Mouse (Mus musculus) regulatory T cell (primary cell): Measurements from ENCODE around the gene Pld6.

Source experiments
- in situ Hi-C: fragments of 300-600 bp; cut with MboI, MseI; formaldehyde crosslinking; loops from one replicate; pipeline ENCODE4 v1.15.1; 2025; ENCODE audit warnings: high pct_unique_total_duplicates

Gene Pld6

DNA sequence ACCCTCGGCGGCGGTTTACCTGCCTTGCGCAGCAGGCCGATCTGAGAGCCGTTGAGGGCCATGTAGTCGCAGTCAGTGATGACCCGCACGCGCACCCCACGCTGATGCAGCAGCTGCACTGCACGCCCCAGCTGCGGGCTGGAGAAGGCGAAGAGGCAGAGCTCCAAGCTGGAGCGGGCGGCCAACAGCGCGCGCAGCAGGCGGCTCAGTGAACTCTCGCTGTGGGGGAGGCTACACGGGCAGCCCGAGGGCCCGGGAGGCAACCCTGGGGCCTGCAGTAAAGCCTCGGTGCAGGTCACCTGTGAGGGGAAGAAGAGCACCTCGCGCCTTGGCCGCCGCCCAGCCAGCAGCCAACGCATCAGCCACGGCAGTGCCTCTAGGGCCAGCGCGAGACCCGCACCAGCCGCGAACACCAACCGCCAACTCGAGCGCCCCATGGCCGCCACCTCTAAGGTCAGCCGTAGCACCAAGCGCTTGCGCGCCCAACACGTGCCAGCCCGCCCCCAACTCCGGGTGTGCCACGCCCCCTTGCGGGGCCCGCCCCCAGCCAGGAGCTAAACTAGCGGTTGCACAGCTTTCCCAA lies at the start of gene Pld6:
TSS of gene Pld6 (minus strand) at position 447 of the 583 bp plus-strand sequence.
- in situ Hi-C loops: loop anchor here (10.0 kb wide), 1 partner anchor 162 kb away; no protein-coding TSS in a partner anchor

DNA sequence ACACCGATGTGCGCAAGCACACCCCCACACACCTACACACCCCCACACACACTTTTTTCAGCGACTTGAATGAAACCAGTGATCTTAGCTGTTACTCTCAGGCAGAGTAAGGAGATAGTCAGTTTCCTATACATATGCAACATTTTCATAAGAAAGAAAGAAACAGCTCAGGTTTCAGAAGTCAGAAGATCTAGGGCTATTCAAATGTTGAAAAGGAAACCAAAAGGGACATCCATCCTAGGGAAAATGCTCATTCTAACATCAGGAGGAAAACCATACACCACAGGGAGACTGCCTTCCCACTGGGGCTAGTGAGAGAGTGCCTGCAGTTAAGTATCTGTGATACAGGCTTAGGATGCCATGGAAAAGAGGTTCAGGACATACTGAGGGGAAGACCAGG lies 34.2 kb upstream of the Pld6 start:
- in situ Hi-C loops: no loop called here

DNA sequence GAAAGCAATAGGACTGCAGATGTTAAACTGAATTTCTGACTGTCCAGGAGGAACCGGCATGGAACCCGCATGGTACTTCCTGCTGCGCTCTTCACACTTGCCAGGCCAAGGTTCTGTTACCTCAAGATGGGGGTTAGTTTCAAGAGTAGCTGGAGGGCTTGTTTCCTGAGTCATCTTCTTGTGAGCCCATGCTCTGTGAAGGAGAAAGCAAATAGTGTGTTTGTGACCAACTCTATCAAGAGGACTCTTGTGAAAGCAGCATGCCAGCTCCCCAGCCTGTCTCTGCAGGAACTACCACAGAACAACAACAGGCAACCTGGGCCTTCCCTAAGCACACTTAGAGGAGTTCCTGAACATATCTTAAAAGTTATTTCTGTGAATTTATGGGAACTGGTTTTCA lies 30.5 kb upstream of the Pld6 start:
- in situ Hi-C loops: no loop called here

DNA sequence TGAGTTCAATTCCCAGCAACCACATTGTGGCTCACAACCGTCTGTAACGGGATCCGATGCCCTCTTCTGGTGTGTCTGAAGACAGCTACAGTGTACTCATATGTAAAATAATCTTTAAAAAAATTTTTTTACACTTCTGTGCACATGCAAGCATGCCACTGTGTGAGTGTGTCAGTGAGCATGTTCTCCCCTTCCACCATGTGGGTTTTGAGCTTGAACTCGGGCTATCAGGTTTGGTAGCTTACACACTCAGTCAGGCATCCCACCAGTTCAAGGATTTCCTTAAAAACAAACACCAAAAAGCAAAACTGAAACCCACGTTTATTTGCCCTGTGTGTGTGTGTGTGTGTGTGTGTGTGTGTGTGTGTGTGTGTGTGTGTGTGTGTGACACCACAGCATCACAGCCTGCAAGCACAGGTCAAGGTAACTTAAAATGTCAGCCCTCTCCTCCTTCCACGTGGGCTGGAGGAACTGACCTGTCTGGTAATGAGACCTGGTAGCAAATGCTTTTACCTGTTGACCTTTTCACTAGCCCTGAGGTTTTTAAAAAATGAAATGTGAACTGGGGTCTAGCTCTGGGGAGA lies 28.1 kb upstream of the Pld6 start:
- in situ Hi-C loops: no loop called here

DNA sequence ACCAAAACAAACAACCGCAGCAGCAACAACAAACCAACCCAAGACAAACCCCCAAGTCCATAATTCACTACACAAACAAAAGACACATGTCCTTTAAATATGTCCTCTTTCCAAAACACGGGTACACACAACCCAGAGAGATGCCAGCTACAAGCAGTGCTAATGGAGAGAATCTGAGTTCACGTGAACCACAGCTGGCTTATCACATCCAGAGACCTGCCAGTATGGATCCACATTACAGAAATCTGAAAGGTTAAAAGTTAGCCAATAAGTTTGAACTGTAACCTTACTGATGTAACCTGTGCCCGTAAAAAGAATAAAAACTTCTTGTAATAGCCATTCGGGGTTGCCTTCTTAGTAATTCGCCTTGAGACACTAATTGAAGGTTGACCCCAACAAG lies 27.5 kb upstream of the Pld6 start:
- in situ Hi-C loops: no loop called here

DNA sequence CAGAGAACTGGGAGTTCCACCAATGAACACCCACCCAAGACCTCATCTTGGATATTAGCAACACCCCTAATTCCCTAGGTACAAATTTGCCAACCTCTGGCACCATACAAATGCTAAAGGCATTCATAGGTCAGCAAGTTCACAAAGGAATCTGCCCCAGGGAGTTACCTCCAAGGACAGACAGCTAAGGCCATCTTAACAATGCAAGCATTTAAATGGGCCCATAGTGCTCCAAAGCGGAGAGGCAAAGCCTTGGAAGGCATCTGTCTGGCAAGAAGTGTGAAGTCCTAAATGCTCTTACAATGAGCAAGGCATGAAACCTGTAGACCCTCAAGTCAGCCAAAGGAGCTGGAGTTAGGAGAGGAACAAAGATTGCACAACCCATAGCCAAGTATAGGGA lies 26.9 kb upstream of the Pld6 start:
- in situ Hi-C loops: no loop called here

DNA sequence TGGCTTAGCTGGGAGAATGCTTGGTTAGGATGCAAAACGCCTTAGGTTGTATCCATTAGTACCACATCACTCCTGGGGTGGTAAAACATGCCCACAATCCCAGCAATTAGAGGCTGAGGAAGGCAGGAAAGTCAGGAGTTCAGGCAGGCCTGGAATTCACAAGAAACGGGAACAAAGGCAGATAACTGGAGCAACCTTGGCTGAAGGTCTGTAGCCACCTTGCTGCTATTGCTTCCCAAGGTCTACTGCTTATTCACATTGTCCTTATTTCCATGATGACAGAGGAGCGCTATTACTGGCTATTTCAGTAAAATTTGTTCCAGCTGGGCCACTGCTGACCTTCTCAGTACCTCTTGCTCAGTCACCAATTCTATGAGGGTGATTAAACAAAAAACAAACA lies 25.8 kb upstream of the Pld6 start:
- in situ Hi-C loops: no loop called here

DNA sequence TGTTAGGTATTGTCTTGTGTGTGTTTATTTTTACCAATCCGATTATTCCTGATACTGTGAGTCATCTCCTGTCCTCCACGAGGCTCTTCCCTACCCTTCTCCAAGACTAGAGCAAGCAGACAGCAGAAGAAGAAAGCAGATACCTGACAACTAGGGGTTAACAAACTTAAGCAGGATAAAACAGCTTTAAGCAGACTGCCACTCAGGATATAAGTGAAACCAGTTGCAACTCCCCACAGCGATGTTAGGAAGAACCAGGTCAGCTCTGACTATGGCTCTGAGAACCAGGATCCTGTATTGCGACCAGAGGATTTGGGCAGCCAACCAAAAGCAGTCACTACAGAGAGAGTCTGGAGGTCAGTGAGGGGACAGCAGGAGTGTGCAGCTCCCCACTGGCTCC lies 23.8 kb upstream of the Pld6 start:
- in situ Hi-C loops: no loop called here

DNA sequence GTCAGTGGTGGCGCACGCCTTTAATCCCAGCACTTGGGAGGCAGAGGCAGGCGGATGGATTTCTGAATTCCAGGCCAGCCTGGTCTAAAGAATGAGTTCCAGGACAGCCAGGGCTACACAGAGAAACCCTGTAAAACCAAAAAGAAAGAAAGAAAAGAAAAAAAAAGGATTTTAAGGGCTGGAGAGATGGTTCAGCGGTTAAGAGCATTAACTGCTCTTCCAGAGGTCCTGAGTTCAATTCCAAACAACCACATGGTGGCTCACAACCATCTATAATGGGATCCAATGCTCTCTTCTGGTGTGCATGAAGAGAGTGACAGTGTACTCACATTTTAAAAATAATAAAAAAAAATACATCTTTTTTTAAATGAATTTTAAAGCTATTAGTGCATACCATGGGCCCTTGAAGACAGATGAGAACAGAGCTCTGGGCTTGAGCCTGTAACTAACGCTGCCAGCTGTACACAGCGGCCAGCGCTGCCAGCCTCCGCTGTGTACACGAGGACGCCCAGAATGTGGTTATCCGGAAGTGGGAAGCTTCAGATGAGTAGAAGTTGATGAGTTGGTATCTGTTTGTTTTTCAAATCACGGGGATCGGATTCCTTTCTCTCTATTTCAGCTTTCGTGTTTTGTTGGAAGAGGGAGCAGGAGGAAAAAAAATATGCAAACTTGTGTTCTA lies 23.2 kb upstream of the Pld6 start:
- in situ Hi-C loops: no loop called here

DNA sequence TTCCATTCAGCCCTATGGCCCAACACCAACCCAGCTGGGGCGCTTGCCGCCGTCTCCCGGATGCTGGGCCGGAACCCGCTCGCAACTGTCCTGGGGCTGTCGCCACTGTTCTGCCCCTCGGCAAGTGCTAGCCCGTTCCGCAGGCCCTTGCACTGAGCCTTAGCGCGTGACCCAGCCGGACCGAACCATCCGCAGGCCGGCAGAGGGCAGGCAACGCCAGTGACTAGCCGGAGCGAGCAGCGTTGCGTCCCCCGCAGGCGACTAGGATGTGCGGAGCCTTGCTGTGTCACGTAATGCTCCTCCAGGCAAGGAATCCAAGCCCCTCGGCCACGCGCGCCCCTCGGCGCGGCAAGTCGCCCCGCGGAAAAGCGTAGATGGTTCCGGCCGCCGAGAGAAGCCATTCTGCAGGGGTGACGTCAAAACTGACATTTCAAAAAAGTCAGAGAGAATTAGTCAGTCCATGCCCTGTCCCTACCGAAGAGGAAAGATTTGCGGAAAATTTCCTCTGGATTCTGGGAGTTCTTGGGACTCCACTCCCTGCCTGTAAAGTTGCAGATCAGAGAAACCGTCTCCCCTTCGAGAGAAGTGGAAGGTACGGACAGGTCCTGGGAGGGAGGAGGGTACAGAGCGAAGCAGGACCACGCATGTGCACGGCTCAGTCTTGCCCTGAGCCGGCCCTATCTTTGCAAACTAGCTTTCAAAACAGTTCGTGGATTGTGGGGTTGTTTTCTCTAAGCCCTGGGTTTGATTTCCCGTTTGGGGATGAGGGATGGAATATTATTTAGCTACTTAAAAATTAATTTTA lies 22.4 kb upstream of the Pld6 start, which contains the start of gene Flcn:
TSS of gene Flcn (minus strand) at position 347 of the 805 bp plus-strand sequence.
- in situ Hi-C loops: no loop called here

DNA sequence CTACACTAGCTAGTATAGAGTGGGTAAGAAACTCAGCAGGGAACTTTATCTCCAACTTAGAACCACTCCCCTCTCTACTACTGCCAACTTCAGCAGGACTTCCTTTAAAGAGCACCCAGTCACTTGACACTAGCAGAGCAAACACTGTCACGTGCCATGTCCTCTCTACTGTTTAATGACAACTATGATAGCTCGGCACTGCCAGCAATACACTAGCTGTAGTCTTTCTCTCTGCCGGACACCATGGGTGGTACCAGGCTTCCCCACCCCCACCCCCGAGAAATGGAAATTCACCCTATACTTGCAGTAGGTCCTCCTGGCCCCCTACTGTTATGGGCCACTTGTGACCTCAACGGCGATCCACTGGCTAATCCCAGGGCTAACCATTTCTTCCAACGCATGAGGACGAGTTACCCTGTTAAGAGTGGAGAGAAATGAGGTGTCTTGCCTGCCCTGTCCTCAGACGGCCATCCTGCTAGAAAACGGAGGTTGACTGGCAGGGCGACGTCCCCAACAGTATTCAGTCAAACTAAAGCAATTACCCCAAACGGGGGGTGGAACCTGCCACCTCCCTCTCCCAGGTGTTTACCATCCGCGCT lies 21.7 kb upstream of the Pld6 start:
- in situ Hi-C loops: no loop called here

DNA sequence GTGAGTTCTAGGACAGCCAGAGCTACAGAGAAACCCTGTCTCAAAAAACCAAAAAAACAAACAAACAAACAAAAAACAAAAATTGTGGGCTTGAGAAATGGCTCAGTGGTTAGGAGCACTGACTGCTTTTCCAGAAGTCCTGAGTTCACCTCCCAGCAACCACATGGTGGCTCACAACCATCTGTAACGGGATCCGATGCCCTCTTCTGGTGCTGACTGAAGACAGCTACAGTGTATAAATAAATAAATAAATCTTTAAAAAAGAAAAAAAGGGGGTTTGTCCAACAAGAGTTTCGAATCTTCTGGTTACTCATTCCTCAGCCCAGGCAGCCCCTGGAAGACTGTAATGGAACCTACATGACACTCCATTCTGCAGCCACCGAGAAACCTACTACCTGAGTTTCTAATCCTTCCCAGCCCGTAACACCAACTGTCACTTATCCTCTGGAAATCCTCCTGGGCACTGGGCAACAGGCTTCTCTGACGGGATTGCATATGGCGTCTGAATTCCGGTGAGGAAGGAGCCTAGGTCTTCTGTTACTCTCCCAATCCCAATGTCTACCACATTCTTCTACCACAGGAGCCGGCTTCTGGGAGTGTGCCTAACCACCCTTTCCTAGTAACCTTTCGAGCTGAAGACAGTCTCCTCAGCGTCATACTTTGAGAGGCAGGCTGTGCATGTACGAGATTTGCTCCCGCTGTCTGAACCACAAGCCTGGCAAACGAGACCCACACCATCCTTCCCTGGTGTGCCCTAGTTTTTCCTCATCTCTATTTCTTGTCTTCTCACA lies 20.9 kb upstream of the Pld6 start:
- in situ Hi-C loops: no loop called here

DNA sequence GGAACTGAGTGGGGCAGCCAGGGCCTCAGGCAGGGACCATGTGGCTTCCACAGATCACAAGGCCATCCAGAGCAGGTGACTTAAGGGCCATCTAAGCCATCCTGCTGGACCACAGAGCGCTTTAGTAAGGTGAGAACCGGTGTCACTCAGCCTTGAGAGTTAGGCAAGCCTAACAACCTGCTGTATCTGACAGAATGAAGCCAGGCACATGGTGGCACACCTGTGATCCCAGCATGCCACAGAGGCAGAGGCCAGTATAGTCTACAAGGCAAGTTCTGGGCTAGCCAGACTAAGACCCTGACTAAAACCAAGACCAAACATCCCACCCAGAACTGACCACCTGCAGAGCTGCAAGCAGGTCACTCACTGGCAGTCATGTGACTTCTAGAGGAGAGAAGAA lies 18.2 kb upstream of the Pld6 start:
- in situ Hi-C loops: no loop called here

DNA sequence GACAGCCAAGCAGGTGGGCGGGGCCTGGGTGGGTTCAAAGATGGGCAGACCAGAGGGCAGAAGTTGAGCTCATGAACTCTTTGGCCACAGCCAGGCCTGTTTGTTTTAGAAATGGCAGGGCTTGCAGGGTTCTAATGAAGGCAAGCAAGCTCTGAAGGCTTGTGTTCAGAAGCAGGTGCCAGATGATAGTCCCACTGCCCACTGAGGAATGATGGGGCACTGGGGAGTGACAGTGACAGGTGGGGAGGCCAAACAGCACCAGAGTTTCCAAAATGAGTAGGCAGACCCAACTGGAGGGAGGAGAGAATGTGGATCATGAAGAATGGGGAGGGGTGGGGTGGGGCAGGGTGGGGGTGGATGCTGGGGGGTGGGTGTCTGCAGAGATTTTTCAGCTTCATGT lies 17.8 kb upstream of the Pld6 start:
- in situ Hi-C loops: no loop called here

DNA sequence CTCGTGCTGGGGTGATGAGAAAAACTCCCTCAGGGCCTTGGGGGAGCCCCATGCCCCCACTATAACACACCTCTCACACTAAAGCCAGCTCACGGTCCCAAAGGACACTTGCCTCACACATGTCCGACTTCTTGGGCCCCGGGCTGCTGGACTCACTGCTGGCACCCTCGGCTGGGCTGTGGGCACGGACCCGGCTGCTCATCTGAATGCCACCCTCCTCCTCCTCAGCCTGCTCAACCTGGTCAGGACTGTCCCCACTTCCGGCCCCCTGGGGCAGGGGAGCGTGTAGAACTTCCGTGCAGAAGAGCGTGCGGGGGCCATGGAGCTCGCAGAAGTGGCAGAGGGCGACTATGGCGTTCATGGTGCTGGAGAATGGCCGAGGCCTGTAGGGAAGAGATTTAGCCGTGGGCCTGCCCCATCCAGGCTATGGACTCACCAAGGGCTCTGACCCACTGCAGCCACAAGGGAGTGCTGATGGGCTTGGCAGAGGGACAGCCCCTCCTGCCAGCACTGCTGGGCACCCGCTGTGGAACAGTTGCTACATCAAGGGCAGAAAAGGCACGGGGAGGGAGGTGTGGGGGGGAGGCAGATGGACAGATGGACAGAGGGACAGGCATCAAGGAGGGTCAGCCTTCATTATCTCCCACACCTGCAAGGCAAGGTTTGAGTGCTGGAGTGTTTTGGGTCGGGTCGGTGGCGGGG lies 17.1 kb upstream of the Pld6 start:
- in situ Hi-C loops: no loop called here

DNA sequence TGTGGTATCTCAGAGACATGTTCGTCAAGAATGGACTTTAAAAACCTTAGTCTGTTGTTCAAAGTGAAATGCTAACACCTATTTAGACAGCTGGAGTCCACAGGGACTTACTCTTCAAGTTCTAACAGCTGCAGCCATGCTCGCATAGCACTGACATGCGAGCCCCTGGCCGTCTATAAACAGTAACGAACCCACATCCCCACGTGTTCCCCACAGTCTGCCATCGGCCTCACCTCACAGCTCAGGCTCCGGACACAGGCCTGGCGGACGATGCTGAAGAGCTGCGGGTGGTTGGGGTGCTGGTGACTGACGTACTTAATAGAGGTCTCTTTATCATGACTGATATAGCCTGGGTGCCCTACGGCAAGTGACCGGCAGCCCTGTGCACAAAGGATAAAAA lies 16.1 kb upstream of the Pld6 start:
- in situ Hi-C loops: no loop called here

DNA sequence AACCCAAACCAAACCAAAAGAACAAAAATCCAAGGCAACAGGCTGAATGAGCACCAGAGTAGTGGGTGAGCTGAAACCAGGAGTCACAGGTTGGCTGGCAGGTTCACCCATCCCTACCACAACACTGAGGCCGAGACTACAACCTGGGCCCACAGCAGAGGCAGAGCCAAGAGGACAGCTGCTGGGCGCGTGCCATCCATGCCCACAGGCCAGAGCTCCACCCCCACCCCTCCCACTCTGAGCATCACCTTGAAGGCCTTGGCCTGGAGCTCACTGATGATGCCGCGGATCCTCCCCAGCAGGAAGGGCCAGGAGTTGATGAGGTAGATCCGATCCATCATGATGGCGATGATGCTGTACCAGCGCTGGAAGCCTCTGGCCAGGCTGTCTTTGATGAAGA lies 14.4 kb upstream of the Pld6 start:
- in situ Hi-C loops: no loop called here

DNA sequence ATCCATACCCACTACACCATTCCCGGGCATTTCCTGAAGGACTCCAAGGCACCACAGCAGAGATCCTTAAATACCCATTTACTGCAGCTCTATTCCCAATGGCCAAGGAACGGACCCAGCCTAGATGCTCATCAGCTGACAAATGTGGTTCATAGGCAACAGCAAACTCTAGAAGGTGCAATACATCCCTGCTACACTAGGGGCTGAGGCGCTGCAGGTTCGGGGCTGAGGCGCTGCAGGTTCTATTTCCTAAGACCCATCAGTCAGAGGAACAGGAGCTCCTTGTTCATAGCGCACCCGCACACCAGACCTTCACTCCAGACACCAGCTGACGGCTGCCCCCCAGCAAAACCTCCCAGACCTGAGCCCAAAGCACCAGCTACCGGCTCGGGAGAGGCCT lies 13.0 kb upstream of the Pld6 start:
- in situ Hi-C loops: no loop called here

DNA sequence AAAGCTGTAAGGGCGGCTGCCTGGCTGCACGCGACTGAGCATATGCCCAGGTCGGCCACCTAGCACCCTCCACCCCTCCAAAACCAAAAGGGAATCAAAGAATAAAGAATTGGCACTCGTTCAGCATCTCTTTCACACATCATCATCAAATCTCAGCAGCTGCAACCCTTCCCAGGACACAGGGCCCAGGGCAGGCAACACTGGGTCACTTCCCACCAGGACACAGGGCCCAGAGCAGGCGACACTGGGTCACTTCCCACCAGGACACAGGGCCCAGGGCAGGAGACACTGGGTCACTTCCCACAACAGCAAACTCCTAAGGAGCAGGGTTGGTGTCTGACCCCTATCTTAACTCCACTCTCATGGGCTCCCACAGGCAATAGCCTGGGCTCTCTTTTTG lies 5.9 kb upstream of the Pld6 start:
- in situ Hi-C loops: no loop called here

DNA sequence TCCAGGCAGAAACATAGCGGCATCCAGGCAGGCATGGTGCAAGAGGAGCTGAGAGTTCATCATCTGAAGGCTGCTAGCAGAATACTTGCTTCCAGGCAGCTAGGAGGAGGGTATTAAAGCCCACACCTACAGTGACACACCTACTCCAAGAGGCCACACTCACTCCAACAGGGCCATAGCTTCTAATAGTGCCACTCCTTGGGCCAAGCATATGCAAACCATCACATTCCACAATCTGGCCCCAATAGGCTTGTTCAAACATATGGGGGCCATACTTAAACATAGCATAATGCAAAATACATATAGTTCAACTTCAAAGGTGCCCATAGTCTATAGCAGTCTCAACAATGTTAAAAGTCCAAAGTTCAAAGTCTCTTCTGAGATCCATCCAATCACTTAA lies 1.9 kb upstream of the Pld6 start:
- in situ Hi-C loops: loop anchor here (10.0 kb wide), 1 partner anchor 165 kb away; no protein-coding TSS in a partner anchor
